Mouse (Mus musculus) heart, embryonic 14.5 days (tissue): ENCODE measurements around the gene Gm21915. TPM values are rescaled to one million over a fixed set of nuclear protein-coding genes. Genes with fewer than 3 reads are reported as not detected.
A peak's percentile ranks its signal among the peaks of the same experiment; 100 is the strongest.

Experiments used
- ATAC-seq: fragments of 200-750 bp; cut with Nextera tagmentation; 2 replicates; pipeline ENCODE4 v1.8.0; 2017; ENCODE audit warnings: low read depth, moderate TSS enrichment; ENCODE audit not compliant: insufficient number of reproducible peaks, insufficient read depth, low FRiP score
- H3K27ac ChIP-seq, 2 experiments: fragments of 200-500 bp in 1 of 2; fragments of 300-500 bp in 1 of 2; sonication (generic) in 1 of 2; replicated peaks in 1 of 2; 2 replicates each; pipeline ENCODE4 v1.5.1; 2012 to 2014; ENCODE audit warnings: low read depth in 2 of 2, low read length in 2 of 2, control low read depth in 1 of 2, mild to moderate bottlenecking in 1 of 2, mixed read lengths in 1 of 2; ENCODE audit not compliant: control insufficient read depth in 1 of 2, insufficient read depth in 1 of 2
- H3K27me3 ChIP-seq: fragments of 300-500 bp; sonication (generic); 2 replicates; pipeline ENCODE4 v1.6.1; 2014; ENCODE audit warnings: mild to moderate bottlenecking, low read length, control low read depth; ENCODE audit not compliant: control insufficient read depth, insufficient read depth
- H3K36me3 ChIP-seq: fragments of 300-500 bp; sonication (generic); 2 replicates; pipeline ENCODE4 v1.6.1; 2014; ENCODE audit warnings: mild to moderate bottlenecking, control low read depth, low read length, mixed read lengths; ENCODE audit not compliant: control insufficient read depth, insufficient read depth
- H3K4me1 ChIP-seq, 2 experiments: fragments of 200-500 bp in 1 of 2; fragments of 300-500 bp in 1 of 2; sonication (generic) in 1 of 2; 2 replicates each; pipeline ENCODE4 v1.6.1; 2012 to 2014; ENCODE audit warnings: low read length in 2 of 2, control low read depth in 1 of 2, mixed read lengths in 1 of 2; ENCODE audit not compliant: control insufficient read depth in 2 of 2, insufficient read depth in 2 of 2
- H3K4me2 ChIP-seq: fragments of 300-500 bp; sonication (generic); 2 replicates; pipeline ENCODE4 v1.6.1; 2014; ENCODE audit warnings: mild to moderate bottlenecking, low read length
- H3K4me3 ChIP-seq, 2 experiments: fragments of 200-500 bp in 1 of 2; fragments of 300-500 bp in 1 of 2; sonication (generic) in 1 of 2; 2 replicates each; pipeline ENCODE4 v1.5.1; 2012 to 2014; ENCODE audit warnings: low read length in 2 of 2, mild to moderate bottlenecking in 2 of 2, control low read depth in 1 of 2, low read depth in 1 of 2, moderate library complexity in 1 of 2; ENCODE audit not compliant: control insufficient read depth in 1 of 2, insufficient read depth in 1 of 2
- H3K9ac ChIP-seq: fragments of 300-500 bp; sonication (generic); 2 replicates; pipeline ENCODE4 v1.6.1; 2014; ENCODE audit warnings: mild to moderate bottlenecking, low read length
- H3K9me3 ChIP-seq: fragments of 300-500 bp; sonication (generic); 2 replicates; pipeline ENCODE4 v1.6.1; 2016; ENCODE audit warnings: low read length, control low read depth; ENCODE audit not compliant: control insufficient read depth
- WGBS: fragments of 180-500 bp; shearing (Covaris S2); extraction: QIAGEN DNeasy Blood & Tissue Kit; methylation state at CpG from one replicate; pipeline ENCODE4 v1.1.7; 2014; 5-methylcytosine and 5-hydroxymethylcytosine counted together
- polyA plus RNA-seq: library from polyadenylated mRNA; unstranded; fragments of >200 nt; fragmentation: Nextera tagmentation; extraction: Ambion mirVana; gene quantifications from 2 replicates; pipeline ENCODE4 v1.2.1, GENCODE M21; 2014

Gm21915 gene
- polyA plus RNA-seq, 1 experiment from 2014 or later = not detected

DNA sequence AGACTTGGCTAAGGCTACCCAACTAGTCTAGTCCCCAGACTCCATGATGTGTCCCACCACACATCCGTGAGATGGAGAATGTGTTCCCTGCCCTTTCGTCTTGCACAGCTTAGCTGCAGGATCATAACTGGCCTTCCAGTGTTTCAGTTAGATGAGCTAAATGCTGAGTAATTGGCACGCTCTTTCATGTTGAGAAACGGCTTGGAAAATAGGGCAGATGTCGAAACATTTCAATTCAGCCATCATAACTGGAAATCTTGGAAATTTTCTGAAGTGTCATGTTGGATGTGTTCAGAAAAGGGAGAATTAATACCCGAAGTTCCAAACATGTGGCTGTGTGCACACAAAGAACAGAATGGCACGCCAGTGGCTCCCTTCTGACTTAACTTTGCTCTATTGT lies 20.1 kb downstream of the Gm21915 start:
- no peaks in the 10 kb centered on the region for H3K36me3 ChIP-seq
- H3K9ac ChIP-seq = no peak overlapping the region
- H3K27ac ChIP-seq = no peak overlapping the region
- no peaks in the 10 kb centered on the region for H3K9me3 ChIP-seq
- H3K4me2 ChIP-seq = no peak overlapping the region
- H3K27me3 ChIP-seq = peaks cover 20% of the 10 kb centered on the region
- no peak overlapping the region for H3K4me3 ChIP-seq
- WGBS = 86% methylated on average over 7 of the region's 7 CpGs
- H3K4me1 ChIP-seq = peaks cover 9 to 10% of the 10 kb centered on the region in 2 experiments
- no peak for ATAC-seq

DNA sequence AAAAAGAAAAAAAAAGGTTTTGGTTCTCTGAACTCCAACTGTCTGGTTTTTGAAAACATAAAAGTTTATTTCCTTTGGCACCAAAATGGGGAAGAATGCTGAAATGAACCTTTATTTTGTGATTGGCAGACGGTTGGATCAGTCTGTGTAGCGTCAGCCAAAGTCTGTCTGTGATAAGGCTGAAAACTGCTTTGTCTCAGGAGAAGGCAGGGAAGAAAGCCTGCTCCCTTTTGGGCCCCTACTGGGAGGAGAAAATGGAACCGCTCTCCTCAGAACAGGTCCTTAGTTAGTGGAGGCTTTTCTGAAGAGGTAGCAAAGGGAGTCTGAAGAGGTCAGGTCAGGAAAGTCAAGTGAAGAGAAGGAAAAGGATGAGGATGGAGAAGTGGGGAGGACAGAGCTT lies 22.6 kb downstream of the Gm21915 start:
- Histone ChIP-seq H3K9me3 (no peaks in the 10 kb centered on the region), H3K36me3 (no peaks in the 10 kb centered on the region), H3K4me2 (0 out of 2 replicates have a peak overlapping the region, but pooled peaks have one; percentile 17), H3K27ac (peak overlapping the region; percentile 61 to 64), H3K9ac (no peak overlapping the region), H3K4me3 (no peak overlapping the region), H3K27me3 (no peaks in the 10 kb centered on the region), H3K4me1 (peaks cover 9 to 10% of the 10 kb centered on the region in 2 experiments)
- 30% methylated on average over 3 of the region's 3 CpGs for WGBS
- ATAC-seq = no peak

GRCm38 (mm10) chr9:40693768-40694167 lies 23.4 kb downstream of the Gm21915 start:
- H3K27ac ChIP-seq = peak overlapping the region; percentile 61 to 64
- no peaks in the 10 kb centered on the region for H3K27me3 ChIP-seq
- H3K4me1 ChIP-seq = peaks cover 9 to 10% of the 10 kb centered on the region in 2 experiments
- no peaks in the 10 kb centered on the region for H3K36me3 ChIP-seq
- H3K9ac ChIP-seq = 0 out of 2 replicates have a peak overlapping the region, but pooled peaks have one; percentile 18
- 75% methylated on average over 5 of the region's 5 CpGs for WGBS
- no peak overlapping the region for H3K4me3 ChIP-seq
- H3K4me2 ChIP-seq = 0 out of 2 replicates have a peak overlapping the region, but pooled peaks have one; percentile 17
- no peaks in the 10 kb centered on the region for H3K9me3 ChIP-seq
- ATAC-seq = no peak

- Histone ChIP-seq H3K9ac (no peak overlapping the region), H3K36me3 (no peaks in the 10 kb centered on the region), H3K4me2 (no peak overlapping the region), H3K9me3 (no peaks in the 10 kb centered on the region), H3K27ac (peak overlapping the region in 1 of 2 experiments; percentile 38; a peak in 1 of 4 replicates), H3K4me3 (no peak overlapping the region), H3K27me3 (no peaks in the 10 kb centered on the region), H3K4me1 (peaks cover 9 to 10% of the 10 kb centered on the region in 2 experiments)
- 78% methylated on average over 12 of the region's 12 CpGs for WGBS
- ATAC-seq = no peak
Measured at GRCm38 (mm10) chr9:40694284-40694683, 23.9 kb downstream of the Gm21915 start.

DNA sequence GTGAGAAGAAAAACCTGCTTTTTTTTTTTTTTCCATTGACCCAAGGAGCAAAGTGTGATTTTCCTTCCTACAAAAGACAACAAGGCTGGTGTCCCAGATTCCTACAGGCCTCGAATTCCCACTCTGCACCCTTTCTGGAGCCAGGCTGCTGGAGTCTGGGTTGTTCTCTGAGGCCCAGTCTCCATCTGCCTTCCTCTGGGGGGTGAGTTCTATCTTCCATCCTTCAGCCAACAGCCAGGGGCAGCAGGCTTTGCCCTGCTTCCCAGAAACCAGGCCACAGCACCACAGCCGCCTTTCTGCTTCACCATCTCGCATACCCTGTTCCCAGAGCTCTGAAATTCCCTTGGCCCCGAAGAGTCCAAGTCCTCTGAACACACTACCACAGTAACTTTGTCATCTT lies 25.7 kb downstream of the Gm21915 start:
- Histone ChIP-seq H3K4me1 (peaks cover 9 to 10% of the 10 kb centered on the region in 2 experiments), H3K36me3 (no peaks in the 10 kb centered on the region), H3K9ac (no peak overlapping the region), H3K9me3 (no peaks in the 10 kb centered on the region), H3K4me2 (no peak overlapping the region), H3K27me3 (no peaks in the 10 kb centered on the region), H3K4me3 (no peak overlapping the region), H3K27ac (no peak overlapping the region)
- WGBS = 92% methylated on average over 4 of the region's 4 CpGs
- no peak for ATAC-seq

DNA sequence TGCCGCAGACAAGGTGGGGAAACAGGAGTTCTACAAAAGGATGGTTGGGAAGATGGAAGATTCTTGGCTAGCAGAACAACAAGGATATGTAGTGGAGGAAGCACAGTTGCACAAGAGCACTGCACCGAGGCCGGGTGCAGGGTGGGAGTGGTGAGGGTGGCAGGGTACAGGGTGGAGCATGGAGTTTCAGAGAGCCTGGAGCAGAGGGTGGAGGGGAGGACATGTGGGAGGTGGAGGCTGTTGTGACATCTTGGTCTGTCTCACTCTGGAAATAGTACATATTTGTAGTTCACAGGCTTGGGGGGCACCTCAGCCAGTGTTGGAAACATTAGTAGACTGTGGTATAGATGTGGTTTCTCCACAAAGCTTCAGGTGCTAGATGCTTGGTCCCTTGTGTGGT lies 28.8 kb downstream of the Gm21915 start:
- H3K27me3 ChIP-seq = no peaks in the 10 kb centered on the region
- H3K9ac ChIP-seq = no peak overlapping the region
- H3K4me3 ChIP-seq = no peak overlapping the region
- no peak overlapping the region for H3K4me2 ChIP-seq
- H3K36me3 ChIP-seq = no peaks in the 10 kb centered on the region
- H3K9me3 ChIP-seq = no peaks in the 10 kb centered on the region
- no peak for ATAC-seq
- WGBS = 83% methylated on average over 3 of the region's 3 CpGs
- H3K27ac ChIP-seq = no peak overlapping the region
- no peaks in the 10 kb centered on the region; a peak in 1 of 4 replicates for H3K4me1 ChIP-seq

DNA sequence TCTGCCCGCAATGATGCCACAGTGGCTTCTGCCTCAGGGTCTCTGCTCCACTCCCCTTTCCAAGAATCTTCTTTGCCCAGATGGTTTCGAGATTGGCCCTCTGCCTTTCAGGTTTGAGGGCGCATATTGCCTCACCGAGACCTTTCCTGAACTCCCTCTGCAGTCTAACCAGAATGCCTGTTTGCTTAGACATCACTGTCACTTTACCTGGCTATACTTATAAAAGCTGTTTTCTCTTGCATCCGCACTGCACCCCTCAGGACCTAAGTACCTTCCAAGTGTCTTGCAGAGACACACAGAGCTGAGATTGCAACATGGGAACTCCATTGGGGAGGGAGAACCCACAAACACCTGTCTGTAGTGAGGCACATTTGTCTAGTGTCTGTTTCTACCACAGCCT lies 29.8 kb downstream of the Gm21915 start:
- ATAC-seq = no peak
- Histone ChIP-seq H3K9me3 (no peaks in the 10 kb centered on the region), H3K4me1 (no peaks in the 10 kb centered on the region), H3K27me3 (no peaks in the 10 kb centered on the region), H3K36me3 (no peaks in the 10 kb centered on the region), H3K9ac (no peak overlapping the region), H3K27ac (no peak overlapping the region), H3K4me2 (no peak overlapping the region), H3K4me3 (no peak overlapping the region)
- 78% methylated on average over 5 of the region's 5 CpGs for WGBS
